Mouse (Mus musculus) midbrain, embryonic 13.5 days (tissue): ENCODE results near the gene Med25. TPM values are rescaled to one million over a fixed set of nuclear protein-coding genes. Genes with fewer than 3 reads are reported as not detected.

ENCODE experiments used
- ATAC-seq: fragments of 200-750 bp; cut with Nextera tagmentation; 2 replicates; pipeline ENCODE4 v1.8.0; 2017; ENCODE audit warnings: mild to moderate bottlenecking, moderate TSS enrichment, moderate library complexity
- H3K27ac ChIP-seq: fragments of 300-500 bp; sonication (generic); 2 replicates; pipeline ENCODE4 v1.5.1; 2015; ENCODE audit warnings: inconsistent platforms, mild to moderate bottlenecking, moderate library complexity
- H3K27me3 ChIP-seq: fragments of 300-500 bp; sonication (generic); 2 replicates; pipeline ENCODE4 v1.6.1; 2015; ENCODE audit warnings: mild to moderate bottlenecking, inconsistent platforms
- H3K36me3 ChIP-seq: fragments of 300-500 bp; sonication (generic); 2 replicates; pipeline ENCODE4 v1.6.1; 2015; ENCODE audit warnings: mild to moderate bottlenecking, inconsistent platforms
- H3K4me1 ChIP-seq: fragments of 300-500 bp; sonication (generic); replicated peaks from 2 replicates; pipeline ENCODE4 v1.6.1; 2015; ENCODE audit warnings: inconsistent platforms
- H3K4me2 ChIP-seq: fragments of 300-500 bp; sonication (generic); replicated peaks from 2 replicates; pipeline ENCODE4 v1.6.1; 2015; ENCODE audit warnings: moderate library complexity, mild to moderate bottlenecking, inconsistent platforms
- H3K4me3 ChIP-seq: fragments of 300-500 bp; sonication (generic); replicated peaks from 2 replicates; pipeline ENCODE4 v1.5.1; 2015; ENCODE audit warnings: mild to moderate bottlenecking, inconsistent platforms
- H3K9ac ChIP-seq: fragments of 300-500 bp; sonication (generic); replicated peaks from 2 replicates; pipeline ENCODE4 v1.6.1; 2015; ENCODE audit warnings: mild to moderate bottlenecking, inconsistent platforms
- H3K9me3 ChIP-seq: fragments of 300-500 bp; sonication (generic); 2 replicates; pipeline ENCODE4 v1.6.1; 2016; ENCODE audit warnings: mild to moderate bottlenecking, inconsistent platforms
- WGBS: fragments of 180-500 bp; shearing (Covaris S2); methylation state at CpG from one replicate; pipeline ENCODE4 v1.1.7; 2015; 5-methylcytosine and 5-hydroxymethylcytosine counted together
- polyA plus RNA-seq: library from polyadenylated mRNA; unstranded; fragments of >200 nt; fragmentation: Nextera tagmentation; extraction: Ambion mirVana; gene quantifications from 2 replicates; pipeline ENCODE4 v1.2.1, GENCODE M21; 2015

Med25 gene
- polyA plus RNA-seq, 1 experiment from 2014 or later: 162 TPM

- no peaks in the 10 kb centered on the region for H3K9me3 ChIP-seq
- peaks cover 29% of the 10 kb centered on the region for H3K36me3 ChIP-seq
- peak overlapping the region; percentile 85 for H3K4me3 ChIP-seq
- peak overlapping the region; percentile 100 for H3K27ac ChIP-seq
- H3K27me3 ChIP-seq: no peaks in the 10 kb centered on the region
- H3K4me2 ChIP-seq: peak overlapping the region; percentile 96
- WGBS: 1% methylated on average over 74 of the region's 108 CpGs
- ATAC-seq: peak; percentile 13
- H3K4me1 ChIP-seq: peaks cover 55% of the 10 kb centered on the region
- H3K9ac ChIP-seq: peak overlapping the region; percentile 99
Measured at GRCm38 (mm10) chr7:44868919-44869696, 23.4 kb downstream of the Med25 start.

GRCm38 (mm10) chr7:44868465-44868864, 24.0 kb downstream of the Med25 start:
- H3K4me1 ChIP-seq: peaks cover 55% of the 10 kb centered on the region
- H3K4me3 ChIP-seq: peak overlapping the region; percentile 85
- ATAC-seq: no peak
- H3K9ac ChIP-seq: peak overlapping the region; percentile 99
- peak overlapping the region; percentile 100 for H3K27ac ChIP-seq
- H3K36me3 ChIP-seq: peaks cover 36% of the 10 kb centered on the region
- H3K27me3 ChIP-seq: no peaks in the 10 kb centered on the region
- H3K4me2 ChIP-seq: peak overlapping the region; percentile 96
- no peaks in the 10 kb centered on the region for H3K9me3 ChIP-seq
- WGBS: 6% methylated on average over 16 of the region's 16 CpGs

- no peak for ATAC-seq
- Histone ChIP-seq H3K36me3 (peaks cover 42% of the 10 kb centered on the region), H3K4me3 (peak overlapping the region; percentile 85), H3K9me3 (no peaks in the 10 kb centered on the region), H3K4me2 (peak overlapping the region; percentile 96), H3K27ac (no peak overlapping the region), H3K9ac (peak overlapping the region; percentile 99), H3K4me1 (peaks cover 55% of the 10 kb centered on the region), H3K27me3 (no peaks in the 10 kb centered on the region)
- 43% methylated on average over 9 of the region's 9 CpGs for WGBS
Measured at GRCm38 (mm10) chr7:44867802-44868201, 24.7 kb downstream of the Med25 start.

GRCm38 (mm10) chr7:44867010-44867702, 25.4 kb downstream of the Med25 start:
- Histone ChIP-seq H3K36me3 (peaks cover 49% of the 10 kb centered on the region), H3K4me2 (peak overlapping the region; percentile 96), H3K27me3 (no peaks in the 10 kb centered on the region), H3K9ac (peak overlapping the region; percentile 99), H3K27ac (0 out of 2 replicates have a peak overlapping the region, but pooled peaks have one; percentile 25), H3K4me3 (peak overlapping the region; percentile 85), H3K4me1 (peaks cover 55% of the 10 kb centered on the region), H3K9me3 (no peaks in the 10 kb centered on the region)
- no peak for ATAC-seq
- 76% methylated on average over 19 of the region's 19 CpGs for WGBS

- Histone ChIP-seq H3K4me1 (peaks cover 57% of the 10 kb centered on the region), H3K27ac (peak overlapping the region; percentile 25), H3K36me3 (peaks cover 56% of the 10 kb centered on the region), H3K9ac (peak overlapping the region; percentile 99), H3K4me3 (peak overlapping the region; percentile 85), H3K27me3 (no peaks in the 10 kb centered on the region), H3K4me2 (peak overlapping the region; percentile 96), H3K9me3 (no peaks in the 10 kb centered on the region)
- ATAC-seq: no peak
- WGBS: 62% methylated on average over 15 of the region's 15 CpGs
Measured at GRCm38 (mm10) chr7:44866276-44867009, 26.1 kb downstream of the Med25 start.

GRCm38 (mm10) chr7:44864595-44865542, 27.6 kb downstream of the Med25 start:
- Histone ChIP-seq H3K9ac (0 out of 2 replicates have a peak overlapping the region, but pooled peaks have one; percentile 16), H3K4me2 (peak overlapping the region; percentile 96; the same call in 1 of the 2 replicates), H3K4me1 (peaks cover 56% of the 10 kb centered on the region), H3K36me3 (peaks cover 64% of the 10 kb centered on the region), H3K27ac (0 out of 2 replicates have a peak overlapping the region, but pooled peaks have one; percentile 44), H3K4me3 (no peak overlapping the region), H3K9me3 (no peaks in the 10 kb centered on the region), H3K27me3 (no peaks in the 10 kb centered on the region)
- no peak for ATAC-seq
- WGBS: 84% methylated on average over 24 of the region's 24 CpGs

- no peak for ATAC-seq
- peaks cover 67% of the 10 kb centered on the region for H3K36me3 ChIP-seq
- peaks cover 60% of the 10 kb centered on the region for H3K4me1 ChIP-seq
Measured at GRCm38 (mm10) chr7:44863982-44864494, 28.5 kb downstream of the Med25 start.

GRCm38 (mm10) chr7:44863210-44863609, 29.3 kb downstream of the Med25 start:
- no peak overlapping the region for H3K27ac ChIP-seq
- no peak overlapping the region for H3K9ac ChIP-seq
- no peak for ATAC-seq
- WGBS: 90% methylated on average over 14 of the region's 14 CpGs
- no peak overlapping the region for H3K4me2 ChIP-seq
- H3K27me3 ChIP-seq: no peaks in the 10 kb centered on the region
- H3K36me3 ChIP-seq: peaks cover 67% of the 10 kb centered on the region
- peaks cover 63% of the 10 kb centered on the region for H3K4me1 ChIP-seq
- H3K4me3 ChIP-seq: no peak overlapping the region
- H3K9me3 ChIP-seq: no peaks in the 10 kb centered on the region

More at GRCm38 (mm10) chr7:44863982-44864494, 28.5 kb downstream of the Med25 start:
- no peak overlapping the region for H3K4me2 ChIP-seq
- H3K9me3 ChIP-seq: no peaks in the 10 kb centered on the region
- no peaks in the 10 kb centered on the region for H3K27me3 ChIP-seq
- no peak overlapping the region; the same call in 1 of the 2 replicates for H3K4me3 ChIP-seq
- WGBS: 86% methylated on average over 11 of the region's 11 CpGs
- no peak overlapping the region for H3K27ac ChIP-seq
- no peak overlapping the region for H3K9ac ChIP-seq

- peaks cover 63% of the 10 kb centered on the region for H3K4me1 ChIP-seq
- 83% methylated on average over 8 of the region's 8 CpGs for WGBS
- no peaks in the 10 kb centered on the region for H3K27me3 ChIP-seq
- peaks cover 67% of the 10 kb centered on the region for H3K36me3 ChIP-seq
- no peaks in the 10 kb centered on the region for H3K9me3 ChIP-seq
- H3K27ac ChIP-seq: no peak overlapping the region
- H3K4me3 ChIP-seq: no peak overlapping the region
- H3K9ac ChIP-seq: no peak overlapping the region
- no peak for ATAC-seq
- H3K4me2 ChIP-seq: no peak overlapping the region
Measured at GRCm38 (mm10) chr7:44862434-44862833, 30.1 kb downstream of the Med25 start.

GRCm38 (mm10) chr7:44861429-44861816, 31.1 kb downstream of the Med25 start:
- peaks cover 57% of the 10 kb centered on the region for H3K4me1 ChIP-seq
- H3K27me3 ChIP-seq: no peaks in the 10 kb centered on the region
- H3K4me3 ChIP-seq: no peak overlapping the region
- H3K4me2 ChIP-seq: no peak overlapping the region
- WGBS: 80% methylated on average over 14 of the region's 14 CpGs
- no peaks in the 10 kb centered on the region for H3K9me3 ChIP-seq
- peaks cover 61% of the 10 kb centered on the region for H3K36me3 ChIP-seq
- H3K27ac ChIP-seq: peak overlapping the region; percentile 51; the same call in 1 of the 2 replicates
- no peak overlapping the region for H3K9ac ChIP-seq
- ATAC-seq: no peak
